Mouse (Mus musculus) bone marrow macrophage, adult 2 months (primary cell): ENCODE results near the gene Stk32b. TPM values are rescaled to one million over a fixed set of nuclear protein-coding genes. Genes with fewer than 3 reads are reported as not detected.

ENCODE experiments used
- H3K27ac ChIP-seq: 2 replicates; pipeline ENCODE4 v1.5.1; 2012; ENCODE audit warnings: low read depth, low read length; ENCODE audit not compliant: insufficient read depth
- H3K4me1 ChIP-seq: 2 replicates; pipeline ENCODE4 v1.6.1; 2012; ENCODE audit warnings: low read length; ENCODE audit not compliant: control insufficient read depth, insufficient read depth
- H3K4me3 ChIP-seq: 2 replicates; pipeline ENCODE4 v1.5.1; 2012; ENCODE audit warnings: mild to moderate bottlenecking, low read length, moderate library complexity; ENCODE audit not compliant: insufficient read depth
- CTCF ChIP-seq: IDR thresholded peaks from 2 replicates; pipeline ENCODE4 v1.5.1; 2012; ENCODE audit warnings: low read depth, mild to moderate bottlenecking, low read length, moderate library complexity
- POLR2A ChIP-seq: IDR thresholded peaks from 2 replicates; pipeline ENCODE4 v1.6.1; 2012; ENCODE audit warnings: mild to moderate bottlenecking, low read depth, low read length, borderline replicate concordance
- polyA plus RNA-seq: library from polyadenylated mRNA; stranded (reverse); fragments of >200 nt; gene quantifications from 2 replicates; pipeline ENCODE4 v1.2.4, GENCODE M21; 2012; ENCODE audit not compliant: missing spikeins, insufficient read depth, insufficient read length

Stk32b gene
- polyA plus RNA-seq, 1 experiment: not detected

DNA sequence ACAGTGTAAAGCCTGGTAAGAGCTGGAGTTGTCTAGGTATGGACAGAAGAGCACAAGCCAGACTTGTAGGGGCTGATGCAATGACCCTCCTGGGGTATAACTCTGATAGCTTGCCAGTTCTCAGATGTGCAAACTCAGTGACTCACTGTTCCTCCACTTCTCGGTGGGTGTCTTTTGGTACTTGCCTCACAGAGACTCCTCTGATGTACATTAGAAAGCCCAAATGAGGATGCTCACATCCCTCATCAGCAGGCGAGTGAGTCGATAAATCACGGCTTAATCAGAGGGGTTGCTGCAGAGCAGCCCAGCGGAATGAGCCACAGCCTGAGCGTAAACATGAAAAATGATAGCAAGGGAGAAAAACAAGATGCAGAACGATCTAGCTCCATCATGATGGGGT, 46.2 kb downstream of the Stk32b start:
- H3K4me1 ChIP-seq: no peaks in the 10 kb centered on the region
- TF ChIP-seq CTCF (no peak), POLR2A (no peak)
- no peak overlapping the region for H3K4me3 ChIP-seq
- no peak overlapping the region for H3K27ac ChIP-seq

DNA sequence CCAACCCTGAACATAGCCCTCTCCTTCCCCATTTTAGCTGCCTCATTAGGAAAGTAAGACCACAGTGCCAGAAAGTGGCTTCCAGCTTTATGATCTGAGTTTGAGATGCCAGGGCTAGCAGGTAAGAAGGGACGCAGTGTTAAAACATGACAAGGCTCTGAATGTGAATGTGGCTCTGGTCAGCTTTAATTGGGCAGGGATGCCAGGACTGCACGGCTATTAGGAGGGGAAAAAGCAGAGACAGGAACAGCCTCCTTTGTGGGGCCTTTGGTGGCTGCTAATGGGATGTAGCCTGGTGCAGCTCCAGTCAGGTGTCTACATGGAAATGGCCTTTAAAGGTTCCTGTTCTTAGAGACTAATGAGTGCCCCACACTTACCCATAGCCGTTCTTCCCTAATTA, 52.0 kb downstream of the Stk32b start:
- H3K4me3 ChIP-seq: no peak overlapping the region
- H3K4me1 ChIP-seq: no peaks in the 10 kb centered on the region
- TF ChIP-seq CTCF (no peak), POLR2A (no peak)
- H3K27ac ChIP-seq: no peak overlapping the region

DNA sequence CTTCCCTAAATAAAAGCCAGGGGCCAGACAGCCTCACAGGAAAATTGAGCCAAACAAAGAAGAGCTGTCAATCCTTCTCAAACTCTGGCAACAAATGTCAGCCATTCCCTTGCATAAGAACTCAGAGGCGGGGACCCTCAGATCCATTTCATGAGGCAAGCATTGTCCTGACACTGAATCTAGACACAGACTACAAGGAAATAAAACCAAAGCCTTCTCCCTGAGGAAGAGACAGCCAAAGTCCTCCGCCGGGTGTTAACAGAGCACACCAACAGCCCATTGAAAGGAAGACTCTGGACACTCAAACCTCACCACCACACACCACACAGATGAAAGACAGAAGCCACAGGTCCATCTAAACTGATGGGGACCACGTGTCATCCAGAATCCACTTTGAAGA, 57.8 kb downstream of the Stk32b start:
- Histone ChIP-seq H3K4me1 (no peaks in the 10 kb centered on the region), H3K27ac (no peak overlapping the region), H3K4me3 (no peak overlapping the region)
- no peak for TF ChIP-seq CTCF
- no peak for TF ChIP-seq POLR2A

DNA sequence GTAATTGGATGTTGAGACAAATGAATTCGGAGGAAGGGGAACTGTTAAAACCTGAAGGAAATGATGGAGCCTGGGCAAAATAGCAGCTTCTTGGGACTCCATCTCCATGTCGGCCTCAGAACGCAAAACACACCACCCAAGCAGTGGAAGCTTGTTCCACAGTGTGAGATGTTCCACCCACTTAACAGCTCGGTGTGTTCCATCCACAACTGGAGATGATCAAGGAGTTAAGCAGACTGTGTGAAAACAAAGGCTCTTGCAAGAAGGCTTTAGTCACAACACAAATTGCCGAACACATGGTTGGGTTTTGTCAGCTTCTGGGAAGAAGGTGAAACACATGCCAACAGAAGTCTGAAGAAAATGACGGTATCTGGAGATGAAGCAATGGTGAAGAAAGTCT, 59.2 kb downstream of the Stk32b start:
- TF ChIP-seq CTCF (no peak), POLR2A (no peak)
- no peaks in the 10 kb centered on the region for H3K4me1 ChIP-seq
- no peak overlapping the region for H3K4me3 ChIP-seq
- no peak overlapping the region for H3K27ac ChIP-seq

DNA sequence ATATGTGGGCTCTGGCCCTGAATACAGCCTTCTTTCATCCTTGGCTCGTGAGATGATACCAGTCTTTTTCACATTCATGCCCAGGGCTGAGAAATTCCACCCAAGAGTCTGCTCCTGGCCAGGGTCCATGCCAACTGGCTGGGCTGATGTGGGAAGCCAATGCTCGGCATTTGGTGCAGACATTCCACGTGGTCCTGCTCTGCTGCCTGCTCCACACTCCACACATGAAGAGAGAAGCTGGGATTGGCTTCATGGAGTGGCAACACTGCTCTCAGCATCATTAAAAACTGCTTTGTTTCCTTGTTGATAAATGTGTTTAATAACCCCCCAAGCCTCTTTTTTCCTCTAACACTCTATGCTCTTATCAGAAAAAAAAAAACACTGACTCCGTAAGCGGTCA, 61.8 kb downstream of the Stk32b start:
- Histone ChIP-seq H3K27ac (no peak overlapping the region), H3K4me3 (no peak overlapping the region), H3K4me1 (no peaks in the 10 kb centered on the region)
- TF ChIP-seq POLR2A (no peak), CTCF (no peak)

DNA sequence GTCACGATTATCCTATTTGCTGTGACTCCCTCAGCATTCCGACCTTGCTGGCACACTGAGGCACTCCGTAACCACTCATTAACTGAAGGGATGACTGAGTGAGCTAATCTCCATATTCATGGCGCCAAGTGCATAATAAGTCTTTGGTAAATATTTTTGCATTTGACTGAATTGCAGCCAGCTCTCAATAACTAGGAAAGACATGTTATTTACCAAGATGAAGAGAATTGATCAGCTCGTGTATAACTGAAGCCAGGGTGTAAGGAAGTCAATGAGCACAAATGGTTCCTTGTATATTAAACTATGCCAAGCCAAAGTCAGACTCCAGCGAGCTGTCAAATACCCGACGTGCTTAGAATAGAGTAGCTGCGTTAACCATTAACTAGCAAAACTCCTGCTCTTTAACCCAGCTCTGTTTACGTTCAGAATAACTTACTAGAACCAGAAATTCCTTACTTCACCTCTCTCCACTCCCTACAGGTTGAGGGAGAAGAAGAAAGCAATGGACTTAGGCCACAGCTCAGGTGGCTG, 66.2 kb downstream of the Stk32b start:
- TF ChIP-seq CTCF (no peak), POLR2A (no peak)
- H3K4me3 ChIP-seq: no peak overlapping the region
- no peaks in the 10 kb centered on the region for H3K4me1 ChIP-seq
- H3K27ac ChIP-seq: no peak overlapping the region

DNA sequence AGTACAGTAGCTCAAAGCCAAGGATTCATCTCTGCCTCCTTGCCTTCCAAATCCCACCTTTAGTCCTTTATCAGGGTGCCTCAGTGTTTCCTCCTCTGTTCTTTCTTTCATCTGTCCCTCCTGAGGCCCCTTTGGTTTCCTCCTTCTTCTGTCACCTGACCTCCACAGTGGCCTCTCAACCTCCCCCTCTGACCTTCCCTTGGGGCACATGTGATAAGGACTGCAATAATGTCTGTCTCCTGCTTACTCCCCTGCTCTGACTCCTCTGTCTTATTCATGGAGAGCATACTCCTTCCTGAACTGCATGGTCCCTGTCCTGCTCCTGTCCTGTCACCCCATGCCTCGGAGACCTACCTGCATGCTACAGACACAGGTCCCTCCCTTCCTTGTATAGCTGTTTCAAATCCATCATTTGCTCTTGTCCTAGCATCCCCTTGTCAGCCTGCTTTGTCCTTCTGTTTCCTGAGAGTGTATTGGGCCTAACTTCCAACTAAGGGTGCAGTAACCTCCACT, 66.8 kb downstream of the Stk32b start:
- no peak for TF ChIP-seq POLR2A
- no peak for TF ChIP-seq CTCF
- Histone ChIP-seq H3K4me1 (no peaks in the 10 kb centered on the region), H3K27ac (no peak overlapping the region), H3K4me3 (no peak overlapping the region)

DNA sequence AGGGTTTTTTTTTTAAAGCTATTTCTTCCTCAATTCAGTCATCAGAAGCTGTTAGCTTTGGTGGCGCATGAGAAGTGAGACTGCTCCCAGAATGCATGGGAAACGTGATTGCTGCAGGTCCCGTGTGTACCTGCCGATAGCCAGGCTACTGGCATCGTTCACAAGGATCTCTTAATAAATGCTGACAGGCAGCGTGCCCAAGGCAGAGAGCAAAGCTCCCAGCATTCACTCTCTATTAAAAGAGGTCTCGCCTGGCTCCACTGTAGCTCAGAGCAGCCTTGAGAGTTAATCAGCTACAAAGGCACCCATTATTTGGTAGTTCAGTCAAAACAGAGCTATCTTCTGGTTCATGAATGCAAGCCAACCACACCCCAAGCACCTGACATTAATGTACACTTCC, 72.9 kb downstream of the Stk32b start:
- no peak overlapping the region for H3K4me3 ChIP-seq
- no peak overlapping the region for H3K27ac ChIP-seq
- no peaks in the 10 kb centered on the region for H3K4me1 ChIP-seq
- TF ChIP-seq POLR2A: no peak
- TF ChIP-seq CTCF: no peak

DNA sequence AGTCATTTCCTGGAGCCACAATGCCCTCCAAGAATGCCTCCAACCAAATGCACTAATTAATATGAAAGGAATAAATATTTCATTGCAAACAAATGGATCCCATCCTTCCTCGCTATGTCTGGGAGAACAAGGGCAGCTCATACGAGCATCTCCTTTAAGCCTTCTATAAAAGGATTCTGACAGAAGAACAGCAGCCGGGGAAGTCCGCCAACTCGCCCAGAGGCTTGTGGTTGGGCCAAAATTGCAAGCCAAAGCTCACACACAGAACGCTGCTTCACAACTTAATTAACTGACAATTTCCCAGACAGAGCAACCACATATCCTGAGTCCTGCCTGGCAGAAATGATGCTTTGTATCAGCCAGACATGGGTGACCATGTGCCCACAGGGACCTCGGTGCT, 74.5 kb downstream of the Stk32b start:
- H3K27ac ChIP-seq: no peak overlapping the region
- no peak for TF ChIP-seq POLR2A
- TF ChIP-seq CTCF: no peak
- H3K4me3 ChIP-seq: no peak overlapping the region
- H3K4me1 ChIP-seq: no peaks in the 10 kb centered on the region

DNA sequence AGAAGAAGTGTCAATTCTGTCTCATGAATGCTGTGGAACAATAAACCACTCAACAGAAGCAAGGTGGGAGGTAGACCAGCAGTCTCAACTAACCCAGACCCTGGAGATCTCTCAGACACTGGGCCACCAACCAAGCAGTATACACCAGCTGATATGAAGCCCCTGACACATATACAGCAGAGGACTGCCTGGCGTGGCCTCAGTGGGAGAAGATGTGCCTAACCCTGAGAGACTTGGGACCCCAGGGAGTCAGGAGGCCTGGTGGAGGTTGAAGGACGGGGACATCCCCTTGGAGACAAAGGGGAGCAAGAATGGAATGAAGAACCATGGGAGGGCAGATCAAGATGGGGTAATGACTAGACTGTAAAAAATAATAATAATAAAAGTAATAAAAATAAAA, 82.2 kb downstream of the Stk32b start:
- TF ChIP-seq POLR2A (no peak), CTCF (no peak)
- no peaks in the 10 kb centered on the region for H3K4me1 ChIP-seq
- H3K27ac ChIP-seq: no peak overlapping the region
- H3K4me3 ChIP-seq: no peak overlapping the region

DNA sequence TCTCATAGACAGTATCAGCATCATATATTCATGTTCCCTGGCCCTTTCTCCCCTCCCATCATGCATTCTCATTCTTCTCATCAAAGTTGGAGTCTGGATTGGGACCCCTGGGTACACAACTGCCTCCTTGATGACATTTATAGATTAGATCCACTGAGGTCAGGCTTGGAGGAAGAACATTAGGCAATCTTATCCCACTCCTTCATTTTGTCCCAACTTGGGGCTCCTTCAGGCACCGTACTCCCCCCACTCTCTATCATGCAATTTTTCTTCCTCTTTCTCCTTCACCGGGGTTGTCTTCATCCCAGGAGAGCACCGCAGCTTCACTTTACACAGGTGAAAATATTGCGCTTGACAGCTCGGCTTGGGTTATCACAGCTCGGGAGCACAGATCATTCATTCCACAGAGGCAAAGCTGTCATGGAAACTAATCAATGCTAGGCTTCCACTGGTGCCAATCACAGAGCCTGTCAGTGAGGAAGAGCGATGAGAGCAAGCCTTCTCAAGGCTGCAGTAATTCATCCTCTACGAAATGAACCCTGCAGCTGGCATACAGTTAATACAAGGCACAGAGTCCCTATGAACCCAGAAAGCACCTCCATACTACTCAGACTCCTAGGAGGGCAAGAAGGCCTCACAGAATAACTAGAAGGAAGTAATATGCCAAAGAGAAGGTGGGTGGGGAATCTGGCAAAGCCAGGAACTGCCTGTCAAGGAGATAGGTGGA, 89.4 kb downstream of the Stk32b start:
- H3K27ac ChIP-seq: no peak overlapping the region
- H3K4me3 ChIP-seq: no peak overlapping the region
- TF ChIP-seq POLR2A (no peak), CTCF (no peak)
- H3K4me1 ChIP-seq: no peaks in the 10 kb centered on the region
